Mouse (Mus musculus): ENCODE measurements around the gene Ces1g. TPM values are rescaled to one million over a fixed set of nuclear protein-coding genes. Genes with fewer than 3 reads are reported as not detected.
A peak's percentile ranks its signal among the peaks of the same experiment; 100 is the strongest.

The Ces1g gene
- polyA plus RNA-seq, 1 experiment from 2014 or later, result 0.08 TPM

DNA sequence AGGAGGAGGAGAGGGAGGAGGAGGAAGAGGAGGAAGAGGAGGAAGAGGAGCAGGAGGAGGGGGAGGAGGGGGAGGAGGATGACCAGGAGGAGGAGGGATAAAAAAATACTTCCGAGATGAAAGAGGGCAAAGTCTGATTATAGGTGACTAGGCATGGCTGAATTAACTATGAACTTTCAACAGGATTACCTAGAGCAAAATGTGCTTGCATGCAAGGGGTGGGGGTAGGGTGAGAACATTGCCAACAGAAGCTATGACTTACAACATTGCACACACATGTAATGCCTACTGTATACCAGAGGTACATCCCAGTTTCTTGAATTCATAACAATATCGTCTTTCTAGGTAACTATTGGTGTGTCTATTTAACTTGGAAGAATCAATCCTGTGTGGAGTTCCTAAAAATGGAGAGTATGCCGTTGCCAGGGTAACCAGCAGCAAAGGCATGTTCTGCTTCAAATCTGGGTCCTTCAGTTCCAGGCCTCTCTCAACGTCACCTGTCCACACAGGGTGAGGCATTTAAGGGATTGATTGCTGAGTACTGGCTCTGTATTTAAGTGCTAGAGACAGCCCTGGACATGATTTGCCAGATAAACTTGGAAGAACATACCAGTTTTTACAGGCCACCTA is 58.8 kb downstream of the Ces1g start:
- 72% methylated on average over 4 of the region's 4 CpGs for WGBS
- no peak overlapping the region for H3K27ac ChIP-seq
- ATAC-seq, result no peak

DNA sequence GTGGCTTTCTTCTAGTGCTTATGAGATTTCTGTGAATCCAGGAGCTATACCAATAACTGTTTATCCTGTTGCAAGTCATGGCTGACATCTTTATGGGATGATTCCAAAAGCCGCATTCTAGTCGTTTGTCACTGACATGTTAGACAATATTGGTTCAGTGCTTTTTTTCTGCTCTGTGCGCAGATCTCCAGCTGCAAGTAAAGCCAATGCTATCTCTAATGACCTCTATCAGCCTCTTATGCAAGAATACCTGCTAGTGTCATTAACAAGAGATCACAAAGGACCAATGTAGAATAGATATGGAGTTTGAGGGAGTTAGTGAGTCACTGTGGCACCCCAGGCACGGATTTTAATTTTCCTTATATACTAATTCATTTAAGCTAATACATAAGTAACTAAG is 62.5 kb downstream of the Ces1g start:
- no peak for ATAC-seq
- Histone ChIP-seq H3K9me3 (no peaks in the 10 kb centered on the region), H3K36me3 (no peaks in the 10 kb centered on the region), H3K4me2 (replicated peaks) (no peak overlapping the region), H3K4me3 (replicated peaks) (no peak overlapping the region), H3K27ac (no peak overlapping the region), H3K4me1 (replicated peaks) (no peaks in the 10 kb centered on the region), H3K27me3 (replicated peaks) (no peaks in the 10 kb centered on the region), H3K9ac (no peak overlapping the region)
- WGBS, result 71% methylated on average over 4 of the region's 4 CpGs

More for the DNA sequence above, 58.8 kb downstream of the Ces1g start:
- Histone ChIP-seq H3K4me3 (replicated peaks) (no peak overlapping the region), H3K36me3 (no peaks in the 10 kb centered on the region), H3K27me3 (replicated peaks) (no peaks in the 10 kb centered on the region), H3K9ac (no peak overlapping the region), H3K9me3 (no peaks in the 10 kb centered on the region), H3K4me1 (replicated peaks) (no peaks in the 10 kb centered on the region), H3K4me2 (replicated peaks) (no peak overlapping the region)

DNA sequence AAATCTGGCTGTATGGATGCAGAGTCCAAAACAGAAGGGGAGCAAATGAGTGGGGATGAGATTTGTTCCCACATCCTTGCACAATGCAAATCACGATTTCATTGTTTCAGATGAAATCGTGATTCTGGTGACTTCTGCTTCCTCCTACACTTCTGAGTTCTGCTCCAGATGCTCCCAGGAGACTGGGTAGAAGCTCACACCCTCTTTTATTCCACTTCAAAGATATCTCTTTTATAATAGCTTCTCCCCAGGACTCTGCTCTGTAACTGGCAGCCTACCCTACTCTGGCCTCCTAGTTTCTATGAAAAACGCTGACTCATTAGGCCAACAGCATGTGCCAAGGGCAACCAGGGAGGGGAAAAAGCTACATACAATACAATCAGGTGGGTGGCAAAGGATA is 63.8 kb downstream of the Ces1g start:
- H3K27me3 ChIP-seq (replicated peaks), result no peaks in the 10 kb centered on the region
- no peaks in the 10 kb centered on the region for H3K4me1 ChIP-seq (replicated peaks)
- H3K4me2 ChIP-seq (replicated peaks), result no peak overlapping the region
- H3K27ac ChIP-seq, result no peak overlapping the region
- ATAC-seq, result peak; percentile 68
- H3K9me3 ChIP-seq, result no peaks in the 10 kb centered on the region
- H3K36me3 ChIP-seq, result no peaks in the 10 kb centered on the region
- no peak overlapping the region for H3K4me3 ChIP-seq (replicated peaks)
- H3K9ac ChIP-seq, result no peak overlapping the region
- 80% methylated on average over 3 of the region's 3 CpGs for WGBS

DNA sequence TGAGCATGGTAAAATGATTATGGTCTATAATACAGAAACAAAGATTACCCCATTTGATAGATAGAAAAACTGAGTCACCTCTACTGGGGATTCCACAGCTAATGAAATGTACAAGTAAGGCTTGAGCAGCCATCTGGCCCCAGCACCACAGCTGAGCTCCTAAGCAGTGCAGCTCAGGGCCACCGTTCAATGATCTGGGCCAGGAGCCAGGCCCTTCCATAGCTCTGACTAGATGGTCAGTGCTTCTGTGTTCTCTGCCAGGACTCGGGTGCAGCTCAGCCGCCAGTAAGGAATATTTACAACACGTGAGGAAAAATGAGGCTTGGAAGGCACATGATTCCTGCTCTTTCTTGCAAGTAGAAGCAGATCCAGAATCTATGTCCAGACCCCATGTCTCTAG is 64.4 kb downstream of the Ces1g start:
- ATAC-seq, result no peak

DNA sequence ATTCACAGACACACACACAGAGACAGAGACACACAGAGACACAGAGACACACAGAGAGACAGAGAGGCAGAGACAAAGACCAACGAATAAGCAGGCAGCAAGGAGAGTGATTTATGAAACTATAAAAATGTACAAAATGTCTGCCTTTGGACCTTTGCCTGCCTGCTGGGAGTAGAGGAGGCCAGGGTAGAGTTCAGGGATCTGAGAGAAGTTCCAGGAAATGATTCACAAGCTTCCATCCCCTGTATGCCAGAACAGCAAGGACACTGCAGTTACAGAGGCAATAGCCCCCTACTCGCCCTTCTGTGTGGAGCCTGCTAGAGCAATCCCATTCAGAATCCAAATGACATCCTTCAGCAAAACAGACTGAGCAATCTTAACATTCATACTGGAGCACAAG is 75.7 kb downstream of the Ces1g start:
- Histone ChIP-seq H3K4me1 (replicated peaks) (no peaks in the 10 kb centered on the region), H3K4me3 (replicated peaks) (no peak overlapping the region), H3K36me3 (no peaks in the 10 kb centered on the region), H3K27ac (no peak overlapping the region), H3K27me3 (replicated peaks) (no peaks in the 10 kb centered on the region), H3K9ac (no peak overlapping the region), H3K4me2 (replicated peaks) (no peak overlapping the region), H3K9me3 (no peaks in the 10 kb centered on the region)
- WGBS, result 38% methylated on average over 2 of the region's 2 CpGs
- ATAC-seq, result no peak

More for the DNA sequence above, 64.4 kb downstream of the Ces1g start:
- H3K4me2 ChIP-seq (replicated peaks), result no peak overlapping the region
- H3K9me3 ChIP-seq, result no peaks in the 10 kb centered on the region
- H3K27ac ChIP-seq, result no peak overlapping the region
- H3K4me1 ChIP-seq (replicated peaks), result no peaks in the 10 kb centered on the region
- WGBS, result 78% methylated on average over 4 of the region's 4 CpGs
- H3K36me3 ChIP-seq, result no peaks in the 10 kb centered on the region
- H3K4me3 ChIP-seq (replicated peaks), result no peak overlapping the region
- no peaks in the 10 kb centered on the region for H3K27me3 ChIP-seq (replicated peaks)
- no peak overlapping the region for H3K9ac ChIP-seq

DNA sequence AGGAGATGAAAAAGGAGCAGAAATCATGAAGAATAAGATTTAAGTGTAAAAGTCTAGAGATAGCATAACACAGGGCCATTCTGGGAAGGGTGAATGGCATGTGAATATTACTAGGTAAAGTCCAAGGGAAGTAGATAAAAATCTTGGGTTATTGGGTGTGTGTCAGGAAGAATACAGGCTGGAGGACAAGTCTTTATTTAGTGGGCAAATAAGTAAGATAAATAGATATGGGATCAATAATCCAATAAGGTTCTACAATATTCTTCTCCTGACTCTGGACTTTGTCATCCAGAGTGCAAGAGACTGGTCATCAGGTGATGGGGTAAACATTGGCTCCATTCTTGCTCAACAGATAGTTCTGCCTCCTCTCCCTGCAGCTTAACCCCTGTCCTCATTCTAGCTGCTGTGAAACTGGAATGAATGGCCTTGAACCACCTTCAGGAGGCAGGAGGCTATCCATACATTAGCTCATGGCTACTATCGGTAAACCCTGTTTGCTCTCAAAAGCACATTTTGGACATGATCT is 84.6 kb downstream of the Ces1g start:
- Histone ChIP-seq H3K27me3 (replicated peaks) (no peaks in the 10 kb centered on the region), H3K9ac (no peak overlapping the region), H3K4me3 (replicated peaks) (no peak overlapping the region), H3K36me3 (no peaks in the 10 kb centered on the region), H3K4me1 (replicated peaks) (no peaks in the 10 kb centered on the region), H3K4me2 (replicated peaks) (no peak overlapping the region), H3K27ac (no peak overlapping the region), H3K9me3 (no peaks in the 10 kb centered on the region)
- ATAC-seq, result peak; percentile 41
- 91% methylated on average over 1 of the region's 1 CpGs for WGBS

Other genes starting within 250 kb of the Ces1g start
- gene Ces1c, start 206.0 kb downstream of the Ces1g start, polyA plus RNA-seq (2015; fragmentation: Nextera tagmentation; extraction: Ambion mirVana), result 1.2 and 1.9 TPM in 2 replicates
- gene Ces1d, start 139.5 kb downstream of the Ces1g start, polyA plus RNA-seq (2015; fragmentation: Nextera tagmentation; extraction: Ambion mirVana), result 1.5 TPM in 2 replicates
- 1.7 and 2.8 TPM in 2 replicates for gene Ces1e, start 107.7 kb downstream of the Ces1g start, polyA plus RNA-seq (2015; fragmentation: Nextera tagmentation; extraction: Ambion mirVana)
- gene Ces1f, start 57.6 kb downstream of the Ces1g start, polyA plus RNA-seq (2015; fragmentation: Nextera tagmentation; extraction: Ambion mirVana), result 0.11 and 0.14 TPM in 2 replicates
- gene Ces1h, start 42.4 kb upstream of the Ces1g start, polyA plus RNA-seq (2015; fragmentation: Nextera tagmentation; extraction: Ambion mirVana), result not detected in 2 replicates
- not detected in 2 replicates for gene Ces5a, start 198.5 kb upstream of the Ces1g start, polyA plus RNA-seq (2015; fragmentation: Nextera tagmentation; extraction: Ambion mirVana)

All from intestine, embryonic 15.5 days (tissue).